Mouse (Mus musculus) forebrain, embryonic 15.5 days (tissue): ENCODE results near the gene Nepn. TPM values are rescaled to one million over a fixed set of nuclear protein-coding genes. Genes with fewer than 3 reads are reported as not detected.
A peak's percentile ranks its signal among the peaks of the same experiment; 100 is the strongest.

Source experiments
- ATAC-seq: fragments of 200-750 bp; cut with Nextera tagmentation; replicated peaks from 2 replicates; pipeline ENCODE4 v1.8.0; 2017; ENCODE audit warnings: mild to moderate bottlenecking, moderate TSS enrichment, moderate library complexity
- H3K27ac ChIP-seq: fragments of 300-500 bp; sonication (generic); replicated peaks from 2 replicates; pipeline ENCODE4 v1.5.1; 2015; ENCODE audit warnings: mild to moderate bottlenecking, inconsistent platforms
- H3K27me3 ChIP-seq: fragments of 300-500 bp; sonication (generic); 2 replicates; pipeline ENCODE4 v1.6.1; 2015; ENCODE audit warnings: inconsistent platforms
- H3K36me3 ChIP-seq: fragments of 300-500 bp; sonication (generic); 2 replicates; pipeline ENCODE4 v1.6.1; 2015; ENCODE audit warnings: mild to moderate bottlenecking, inconsistent platforms
- H3K4me1 ChIP-seq: fragments of 300-500 bp; sonication (generic); 2 replicates; pipeline ENCODE4 v1.6.1; 2015; ENCODE audit warnings: inconsistent platforms
- H3K4me2 ChIP-seq: fragments of 300-500 bp; sonication (generic); replicated peaks from 2 replicates; pipeline ENCODE4 v1.6.1; 2015; ENCODE audit warnings: mild to moderate bottlenecking, inconsistent platforms
- H3K4me3 ChIP-seq: fragments of 300-500 bp; sonication (generic); 2 replicates; pipeline ENCODE4 v1.5.1; 2015; ENCODE audit warnings: mild to moderate bottlenecking, inconsistent platforms
- H3K9ac ChIP-seq: fragments of 300-500 bp; sonication (generic); replicated peaks from 2 replicates; pipeline ENCODE4 v1.6.1; 2015; ENCODE audit warnings: mild to moderate bottlenecking, inconsistent platforms
- H3K9me3 ChIP-seq: fragments of 300-500 bp; sonication (generic); 2 replicates; pipeline ENCODE4 v1.6.1; 2016; ENCODE audit warnings: inconsistent platforms
- WGBS: fragments of 180-500 bp; shearing (Covaris S2); methylation state at CpG from one replicate; pipeline ENCODE4 v1.1.7; 2015; ENCODE audit warnings: mixed read lengths; 5-methylcytosine and 5-hydroxymethylcytosine counted together
- polyA plus RNA-seq: library from polyadenylated mRNA; unstranded; fragments of >200 nt; fragmentation: Nextera tagmentation; extraction: Ambion mirVana; gene quantifications from 2 replicates; pipeline ENCODE4 v1.2.1, GENCODE M21; 2015

Gene Nepn
- polyA plus RNA-seq, 1 experiment from 2014 or later, result not detected

GRCm38 (mm10) chr10:52415020-52415419 is 26.2 kb downstream of the Nepn start:
- Histone ChIP-seq H3K27me3 (no peaks in the 10 kb centered on the region; the same call in 1 of the 2 replicates), H3K9ac (no peak overlapping the region), H3K4me2 (no peak overlapping the region), H3K9me3 (no peaks in the 10 kb centered on the region), H3K4me3 (no peak overlapping the region), H3K27ac (no peak overlapping the region), H3K4me1 (peaks cover 25% of the 10 kb centered on the region), H3K36me3 (no peaks in the 10 kb centered on the region)
- WGBS, result 78% methylated on average over 2 of the region's 2 CpGs
- ATAC-seq, result no peak

DNA sequence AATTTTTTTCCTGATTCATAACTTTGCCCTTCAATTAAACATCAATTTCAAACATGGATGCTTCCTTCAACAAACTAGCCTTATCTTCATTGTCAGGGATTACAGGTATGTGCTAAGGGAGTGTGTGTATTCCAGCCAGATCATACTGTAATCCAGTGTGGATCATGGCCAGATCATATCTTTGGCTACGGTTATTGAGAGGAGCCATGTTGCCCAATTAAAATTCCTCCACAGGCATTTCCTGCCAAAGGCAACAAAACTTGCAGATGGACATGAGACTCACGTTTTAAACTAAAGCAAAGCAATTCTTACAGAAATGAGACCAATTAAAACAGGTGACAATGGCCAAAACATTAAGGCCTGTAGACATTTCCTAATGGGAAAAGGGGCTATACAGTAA is 27.7 kb downstream of the Nepn start:
- Histone ChIP-seq H3K9ac (0 out of 2 replicates have a peak overlapping the region, but pooled peaks have one; percentile 28), H3K4me1 (peaks cover 27% of the 10 kb centered on the region), H3K4me2 (peak overlapping the region; percentile 51), H3K4me3 (peak overlapping the region; percentile 83), H3K27ac (peak overlapping the region; percentile 70; the same call in 1 of the 2 replicates), H3K36me3 (no peaks in the 10 kb centered on the region), H3K9me3 (no peaks in the 10 kb centered on the region), H3K27me3 (no peaks in the 10 kb centered on the region)
- 46% methylated on average over 2 of the region's 2 CpGs for WGBS
- ATAC-seq, result no peak

GRCm38 (mm10) chr10:52417299-52417997 is 28.7 kb downstream of the Nepn start, which contains the start of gene Nus1:
Gene Nus1 (plus strand): TSS chr10:52417547.
- Histone ChIP-seq H3K4me2 (peak within 1 kb of the TSS; percentile 55), H3K36me3 (no peaks in the 10 kb centered on the region), H3K9me3 (no peaks in the 10 kb centered on the region), H3K9ac (peak within 1 kb of the TSS; percentile 92), H3K27ac (peak within 1 kb of the TSS; percentile 96), H3K27me3 (no peaks in the 10 kb centered on the region), H3K4me1 (peaks cover 27% of the 10 kb centered on the region), H3K4me3 (peak within 1 kb of the TSS; percentile 83)
- WGBS, result under 1% methylated on average over 69 of the region's 79 CpGs
- ATAC-seq, result peak; percentile 98

GRCm38 (mm10) chr10:52417998-52418860 is 29.5 kb downstream of the Nepn start:
- ATAC-seq, result peak; percentile 49
- H3K36me3 ChIP-seq, result no peaks in the 10 kb centered on the region
- H3K4me3 ChIP-seq, result peak overlapping the region; percentile 83
- WGBS, result 2% methylated on average over 39 of the region's 39 CpGs
- no peaks in the 10 kb centered on the region for H3K27me3 ChIP-seq
- no peaks in the 10 kb centered on the region for H3K9me3 ChIP-seq
- H3K4me1 ChIP-seq, result peaks cover 30% of the 10 kb centered on the region
- H3K9ac ChIP-seq, result peak overlapping the region; percentile 92
- peak overlapping the region; percentile 55 for H3K4me2 ChIP-seq
- peak overlapping the region; percentile 96 for H3K27ac ChIP-seq

- peak overlapping the region; percentile 55 for H3K4me2 ChIP-seq
- peak overlapping the region; percentile 83 for H3K4me3 ChIP-seq
- H3K36me3 ChIP-seq, result no peaks in the 10 kb centered on the region
- no peaks in the 10 kb centered on the region for H3K9me3 ChIP-seq
- H3K9ac ChIP-seq, result peak overlapping the region; percentile 92
- ATAC-seq, result no peak
- H3K27ac ChIP-seq, result no peak overlapping the region
- peaks cover 33% of the 10 kb centered on the region for H3K4me1 ChIP-seq
- 69% methylated on average over 5 of the region's 5 CpGs for WGBS
- no peaks in the 10 kb centered on the region for H3K27me3 ChIP-seq
These were observed 30.2 kb downstream of the Nepn start for GRCm38 (mm10) chr10:52418931-52419330.

GRCm38 (mm10) chr10:52419402-52419801 is 30.6 kb downstream of the Nepn start:
- H3K27me3 ChIP-seq, result no peaks in the 10 kb centered on the region
- 82% methylated on average over 4 of the region's 4 CpGs for WGBS
- no peak for ATAC-seq
- H3K36me3 ChIP-seq, result no peaks in the 10 kb centered on the region
- peaks cover 35% of the 10 kb centered on the region for H3K4me1 ChIP-seq
- peak overlapping the region; percentile 92 for H3K9ac ChIP-seq
- H3K27ac ChIP-seq, result no peak overlapping the region
- H3K4me2 ChIP-seq, result peak overlapping the region; percentile 55; the same call in 1 of the 2 replicates
- H3K9me3 ChIP-seq, result no peaks in the 10 kb centered on the region
- peak overlapping the region; percentile 83; the same call in 1 of the 2 replicates for H3K4me3 ChIP-seq

DNA sequence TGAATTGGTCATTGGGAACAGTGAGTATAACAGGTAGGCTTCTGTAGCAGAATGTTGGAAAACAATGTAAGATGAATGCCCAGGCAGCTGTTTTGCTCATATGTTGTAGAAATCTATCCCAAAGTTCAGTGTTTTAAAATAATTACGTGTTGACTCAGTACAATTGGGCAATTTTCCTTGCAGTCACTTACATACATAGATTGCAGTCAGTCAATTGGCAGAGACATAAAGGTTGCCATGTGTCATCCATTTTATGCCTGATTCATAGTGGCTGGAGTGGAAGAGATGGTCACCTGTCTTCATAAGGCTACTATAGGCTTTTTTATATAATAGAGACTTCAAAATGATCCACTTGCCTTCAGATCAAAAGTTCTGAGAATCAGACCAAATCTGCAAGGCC is 31.8 kb downstream of the Nepn start:
- H3K36me3 ChIP-seq, result no peaks in the 10 kb centered on the region
- H3K9ac ChIP-seq, result no peak overlapping the region
- H3K4me1 ChIP-seq, result peaks cover 35% of the 10 kb centered on the region
- no peak overlapping the region for H3K27ac ChIP-seq
- H3K9me3 ChIP-seq, result no peaks in the 10 kb centered on the region
- H3K4me2 ChIP-seq, result no peak overlapping the region
- H3K27me3 ChIP-seq, result no peaks in the 10 kb centered on the region
- no peak overlapping the region for H3K4me3 ChIP-seq
- ATAC-seq, result no peak
- 95% methylated on average over 1 of the region's 1 CpGs for WGBS

DNA sequence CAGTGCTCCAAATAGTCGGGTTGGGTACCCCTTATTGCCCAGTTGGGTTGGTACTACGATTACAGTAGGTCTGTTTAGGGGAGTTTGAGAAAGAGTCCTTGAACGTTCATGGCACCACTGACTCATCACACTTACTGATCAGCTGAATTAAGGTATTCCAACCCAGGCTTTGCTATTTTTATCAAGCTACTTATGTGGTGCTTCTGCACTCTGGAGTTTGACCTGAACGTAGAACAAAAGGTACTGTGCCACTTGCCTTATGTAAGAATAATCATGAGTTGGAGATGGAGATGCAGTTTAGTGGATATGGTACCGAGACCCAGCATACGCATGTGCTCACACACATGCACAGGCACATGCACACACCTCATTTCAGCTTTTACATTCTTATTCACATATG is 32.9 kb downstream of the Nepn start:
- Histone ChIP-seq H3K9me3 (no peaks in the 10 kb centered on the region), H3K4me3 (no peak overlapping the region), H3K27ac (no peak overlapping the region), H3K36me3 (no peaks in the 10 kb centered on the region), H3K4me1 (peaks cover 30% of the 10 kb centered on the region), H3K27me3 (no peaks in the 10 kb centered on the region), H3K4me2 (no peak overlapping the region), H3K9ac (no peak overlapping the region)
- ATAC-seq, result no peak
- WGBS, result 95% methylated on average over 6 of the region's 6 CpGs

GRCm38 (mm10) chr10:52423097-52423496 is 34.3 kb downstream of the Nepn start:
- Histone ChIP-seq H3K4me3 (no peak overlapping the region), H3K9ac (no peak overlapping the region), H3K9me3 (no peaks in the 10 kb centered on the region), H3K27ac (no peak overlapping the region), H3K4me1 (peaks cover 33% of the 10 kb centered on the region), H3K27me3 (no peaks in the 10 kb centered on the region), H3K36me3 (no peaks in the 10 kb centered on the region), H3K4me2 (no peak overlapping the region)
- ATAC-seq, result no peak
- WGBS, result 85% methylated on average over 2 of the region's 2 CpGs

GRCm38 (mm10) chr10:52426314-52426980 is 37.7 kb downstream of the Nepn start:
- H3K27ac ChIP-seq, result no peak overlapping the region
- no peaks in the 10 kb centered on the region for H3K9me3 ChIP-seq
- H3K4me1 ChIP-seq, result peaks cover 14% of the 10 kb centered on the region
- 92% methylated on average over 7 of the region's 7 CpGs for WGBS
- H3K4me2 ChIP-seq, result no peak overlapping the region
- H3K27me3 ChIP-seq, result no peaks in the 10 kb centered on the region
- ATAC-seq, result no peak
- no peak overlapping the region for H3K4me3 ChIP-seq
- no peak overlapping the region for H3K9ac ChIP-seq
- peaks cover 15% of the 10 kb centered on the region for H3K36me3 ChIP-seq

- no peaks in the 10 kb centered on the region for H3K27me3 ChIP-seq
- H3K27ac ChIP-seq, result no peak overlapping the region
- no peak overlapping the region for H3K9ac ChIP-seq
- 21% methylated on average over 2 of the region's 2 CpGs for WGBS
- H3K4me3 ChIP-seq, result no peak overlapping the region
- ATAC-seq, result peak; percentile 58; the same call in 1 of the 2 replicates
- no peak overlapping the region for H3K4me2 ChIP-seq
- peaks cover 14% of the 10 kb centered on the region for H3K4me1 ChIP-seq
- H3K9me3 ChIP-seq, result no peaks in the 10 kb centered on the region
- peaks cover 20% of the 10 kb centered on the region for H3K36me3 ChIP-seq
These were observed 39.1 kb downstream of the Nepn start for GRCm38 (mm10) chr10:52427634-52428415.
